Mouse (Mus musculus): Measurements from ENCODE around the gene Dse.
"Not testable (repeated sequence)": the region's sequence is repeated elsewhere in the genome, so short reads cannot be mapped to it uniquely, and the experiment has no call there.

Dse gene

DNA sequence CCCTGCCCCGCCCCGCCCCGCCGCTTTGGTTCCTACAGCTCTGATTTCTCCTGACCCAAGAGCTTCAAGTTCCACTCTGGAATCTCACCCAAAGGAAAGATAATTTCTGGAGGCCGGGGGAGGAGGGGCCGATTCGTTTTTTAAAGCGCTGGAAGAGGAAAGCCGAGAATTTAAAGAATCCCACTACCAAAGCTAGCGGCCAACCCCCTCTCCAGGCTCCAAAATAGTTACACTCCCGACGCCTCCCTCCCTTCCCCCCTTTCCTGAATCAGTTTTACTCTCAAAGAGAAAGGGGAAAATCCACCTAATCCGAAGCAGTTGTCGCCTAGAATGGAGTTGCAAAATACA lies at the start of gene Dse:
Gene Dse (minus strand): TSS at position 213 of the 348 bp plus-strand sequence.
- peak; percentile 32 for DNase-seq (ENCODE audit: low read depth, low spot score)

DNA sequence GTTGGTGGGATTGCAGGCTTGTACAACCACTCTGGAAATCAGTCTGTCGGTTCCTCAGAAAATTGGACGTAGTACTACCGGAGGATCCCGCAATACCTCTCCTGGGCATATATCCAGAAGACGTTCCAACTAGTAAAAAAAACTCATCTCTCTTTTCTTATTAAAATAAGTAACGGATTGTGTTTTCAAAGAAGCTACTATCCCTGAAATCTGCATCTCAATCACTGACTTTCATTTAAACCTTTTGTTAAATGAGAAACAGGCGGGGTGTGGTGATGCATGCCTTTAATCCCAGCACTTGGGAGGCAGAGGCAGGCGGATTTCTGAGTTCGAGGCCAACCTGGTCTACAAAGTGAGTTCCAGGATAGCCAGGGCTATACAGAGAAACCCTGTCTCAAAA lies 45.3 kb upstream of the Dse start:
- DNase-seq (ENCODE audit: low read depth, low spot score) = not testable (repeated sequence)

DNA sequence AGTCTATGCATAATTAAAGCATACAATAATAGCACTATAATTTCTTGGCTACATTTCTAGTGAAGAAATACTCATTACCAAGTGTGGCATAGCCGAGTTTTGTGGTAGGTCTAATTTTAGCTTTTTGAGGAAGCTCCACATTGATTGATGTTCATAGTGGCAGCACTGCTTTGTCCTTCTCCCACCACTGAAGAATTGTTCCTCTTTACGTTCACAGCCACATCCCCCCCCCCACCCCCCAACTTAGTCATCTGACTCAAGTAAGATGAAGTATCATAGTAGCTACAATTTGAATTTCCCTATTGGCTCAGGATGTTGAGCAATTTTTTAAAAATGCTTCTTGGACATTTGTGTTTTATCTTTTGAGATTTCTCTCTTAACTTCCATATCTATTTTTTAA lies 42.1 kb upstream of the Dse start:
- DNase-seq (ENCODE audit: low read depth, low spot score) = no peak

DNA sequence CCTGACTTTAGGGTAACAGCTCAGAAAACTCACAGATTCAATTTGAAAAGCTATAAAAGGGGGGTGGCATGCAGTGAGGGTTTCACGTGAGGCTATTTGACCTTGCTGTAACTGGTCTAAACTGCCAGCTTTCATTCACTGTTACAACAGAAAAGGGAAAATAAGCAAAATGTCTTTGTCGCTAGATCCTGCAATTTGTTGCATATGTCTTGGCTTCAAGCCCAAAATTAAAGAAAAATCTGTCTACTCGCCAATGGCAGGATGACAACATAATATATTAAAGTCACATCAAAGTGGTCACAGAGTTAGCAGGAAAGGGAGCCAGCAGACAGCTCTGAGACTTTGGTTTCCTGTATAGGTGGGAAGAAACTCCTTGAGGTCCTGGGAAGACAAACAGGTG lies 40.2 kb upstream of the Dse start:
- no peak for DNase-seq (ENCODE audit: low read depth, low spot score)

DNA sequence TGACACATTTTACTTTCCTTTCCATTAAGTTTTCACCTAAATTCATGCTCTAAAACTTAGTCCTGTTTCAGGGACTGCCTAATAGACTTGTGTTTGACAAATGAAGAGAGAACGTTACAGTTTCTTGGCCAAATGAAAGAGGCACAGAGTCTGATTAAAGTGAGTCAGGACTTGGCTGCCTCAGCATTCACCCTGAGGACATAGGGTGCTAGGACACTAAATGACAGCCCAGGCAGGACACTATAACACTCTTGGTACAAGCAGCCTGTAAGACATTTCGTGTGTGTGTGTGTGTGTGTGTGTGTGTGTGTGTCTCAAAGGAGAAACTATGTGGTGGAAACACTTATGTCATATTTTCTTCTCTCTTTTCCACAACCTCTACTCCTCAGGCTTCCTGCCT lies 38.6 kb upstream of the Dse start:
- no peak for DNase-seq (ENCODE audit: low read depth, low spot score)

DNA sequence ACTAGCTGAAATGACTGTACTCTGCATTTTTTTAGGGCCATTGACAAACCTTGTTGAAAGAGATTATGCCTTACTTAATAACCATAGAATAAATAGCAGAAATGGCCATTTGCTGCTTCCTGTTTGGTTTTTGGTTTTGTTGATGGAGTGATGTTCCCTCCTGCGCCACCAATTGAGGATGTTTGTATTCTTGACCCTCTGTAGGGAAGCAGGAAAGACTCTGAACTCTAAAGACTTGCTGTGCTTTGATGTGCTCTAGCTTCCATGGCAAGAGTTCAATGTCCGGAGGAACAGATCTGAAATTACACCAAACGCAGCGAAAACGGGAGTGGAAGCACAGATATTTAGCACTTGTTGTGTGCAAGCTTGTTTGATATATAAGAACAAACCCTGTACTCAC lies 37.2 kb upstream of the Dse start:
- DNase-seq (ENCODE audit: low read depth, low spot score) = no peak

DNA sequence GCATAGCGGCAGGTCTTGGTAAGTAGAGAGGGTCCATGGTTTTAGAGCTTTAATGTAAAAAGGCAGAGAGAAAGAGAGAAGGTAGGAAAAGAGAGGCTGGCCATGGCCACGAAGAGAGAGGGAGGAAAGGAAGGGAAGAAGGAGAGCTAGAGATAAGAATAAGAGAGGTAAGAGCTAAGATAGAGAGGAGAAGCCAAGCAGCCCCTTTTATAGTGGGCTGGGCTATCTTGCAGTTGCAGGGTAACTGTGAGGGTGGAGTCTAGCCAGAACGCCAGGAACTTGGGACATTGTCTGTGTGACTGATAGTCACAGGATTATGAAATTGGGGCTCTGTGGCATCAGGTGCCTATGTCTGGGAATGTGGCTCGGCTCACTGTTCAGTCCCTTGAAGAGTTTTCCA lies 31.0 kb upstream of the Dse start:
- no peak for DNase-seq (ENCODE audit: low read depth, low spot score)

DNA sequence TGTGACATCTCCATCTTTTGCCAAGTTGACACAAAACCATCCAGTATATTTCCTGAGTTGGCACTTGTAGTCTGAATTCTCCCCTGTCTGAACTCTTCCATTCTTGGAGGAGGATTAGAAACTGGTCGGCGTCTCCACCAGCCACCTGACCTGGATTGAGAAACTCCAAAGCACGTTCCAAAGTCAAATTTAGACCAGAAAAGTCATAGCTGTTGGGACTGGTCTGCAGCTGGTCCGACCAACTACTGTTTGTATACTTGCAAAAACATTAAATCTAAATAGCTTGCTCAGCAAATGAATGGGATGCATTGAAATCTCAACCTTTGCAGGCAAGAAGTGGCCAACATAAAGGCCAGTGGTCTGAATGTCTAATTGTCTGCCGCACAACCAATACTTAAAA lies 29.1 kb upstream of the Dse start:
- DNase-seq (ENCODE audit: low read depth, low spot score) = no peak

DNA sequence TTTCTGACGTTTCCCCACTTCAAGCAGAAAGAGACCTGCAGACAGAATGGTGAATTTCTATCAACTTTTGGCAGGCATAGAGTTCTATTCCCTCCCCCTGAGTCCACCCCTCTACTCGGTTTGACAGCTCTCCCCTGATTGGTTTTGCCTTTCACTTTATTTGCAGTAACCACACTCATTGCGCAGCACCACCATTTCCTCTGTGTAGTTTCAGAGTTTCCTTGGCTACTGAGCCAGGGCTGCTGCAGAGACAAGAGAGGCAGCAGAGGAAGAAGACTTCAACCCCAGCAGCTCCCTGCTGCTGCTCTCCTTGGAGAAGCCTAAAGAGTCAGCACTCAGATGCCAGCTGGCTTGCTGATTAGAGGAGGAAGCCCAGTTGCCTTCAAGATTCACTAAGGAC lies 27.9 kb upstream of the Dse start:
- peak; percentile 12 for DNase-seq (ENCODE audit: low read depth, low spot score)

DNA sequence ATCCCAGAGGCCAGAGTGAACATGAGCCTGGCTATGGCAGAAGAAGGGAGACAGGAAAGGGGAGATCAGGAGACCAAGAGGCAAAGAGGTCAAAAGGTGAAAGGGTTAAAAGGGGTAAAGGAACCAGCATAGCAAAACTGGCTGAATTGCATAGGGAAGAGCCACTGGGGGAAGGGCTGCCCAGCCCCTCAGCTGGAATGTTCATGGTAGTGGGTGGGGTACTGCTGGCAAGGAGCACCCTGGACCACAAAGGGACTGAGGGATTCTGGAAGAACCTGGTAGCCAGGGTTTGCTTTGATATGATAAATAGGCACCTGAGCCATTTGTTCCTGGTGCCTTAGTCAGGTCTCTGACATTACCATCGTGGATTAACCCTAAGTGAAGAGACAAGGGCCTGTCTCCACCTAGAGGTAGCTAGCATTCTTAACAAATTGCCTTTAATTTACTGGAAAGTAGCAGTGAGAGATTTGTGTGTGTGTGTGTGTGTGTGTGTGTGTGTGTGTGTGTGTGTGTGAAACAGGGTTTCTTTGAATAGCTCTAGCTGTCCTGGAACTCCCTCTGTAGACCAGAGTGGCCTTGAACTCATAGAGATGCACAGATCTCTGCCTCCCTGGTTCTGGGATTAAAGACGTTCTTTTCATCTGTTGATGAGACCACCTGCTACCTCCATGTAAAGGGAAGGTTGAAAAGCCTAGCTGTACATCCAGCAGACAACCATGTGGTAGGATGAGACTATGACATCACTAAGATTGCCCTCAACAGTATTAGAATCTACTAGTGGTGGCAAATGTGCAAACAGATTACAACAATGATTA lies 26.6 kb upstream of the Dse start:
- peak; percentile 26 for DNase-seq (ENCODE audit: low read depth, low spot score)

DNA sequence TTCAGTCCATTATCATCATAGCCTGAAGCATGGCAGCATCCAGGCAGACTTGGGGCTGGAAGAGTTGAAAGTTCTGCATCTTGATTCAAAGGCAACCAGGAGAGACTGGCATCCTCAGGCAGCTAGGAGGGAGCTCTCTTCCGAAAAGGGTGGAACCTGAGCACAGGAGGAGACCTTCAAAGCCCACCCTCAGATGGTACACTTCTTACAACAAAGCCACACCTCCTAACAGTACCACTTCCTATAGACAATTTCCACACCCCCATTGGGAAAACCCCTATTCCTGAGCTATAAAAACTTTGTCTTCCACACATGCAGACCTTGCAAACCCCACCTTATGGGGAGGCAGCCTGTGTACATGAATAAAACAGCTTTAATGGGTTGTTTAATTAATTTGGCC lies 25.9 kb upstream of the Dse start:
- no peak for DNase-seq (ENCODE audit: low read depth, low spot score)

DNA sequence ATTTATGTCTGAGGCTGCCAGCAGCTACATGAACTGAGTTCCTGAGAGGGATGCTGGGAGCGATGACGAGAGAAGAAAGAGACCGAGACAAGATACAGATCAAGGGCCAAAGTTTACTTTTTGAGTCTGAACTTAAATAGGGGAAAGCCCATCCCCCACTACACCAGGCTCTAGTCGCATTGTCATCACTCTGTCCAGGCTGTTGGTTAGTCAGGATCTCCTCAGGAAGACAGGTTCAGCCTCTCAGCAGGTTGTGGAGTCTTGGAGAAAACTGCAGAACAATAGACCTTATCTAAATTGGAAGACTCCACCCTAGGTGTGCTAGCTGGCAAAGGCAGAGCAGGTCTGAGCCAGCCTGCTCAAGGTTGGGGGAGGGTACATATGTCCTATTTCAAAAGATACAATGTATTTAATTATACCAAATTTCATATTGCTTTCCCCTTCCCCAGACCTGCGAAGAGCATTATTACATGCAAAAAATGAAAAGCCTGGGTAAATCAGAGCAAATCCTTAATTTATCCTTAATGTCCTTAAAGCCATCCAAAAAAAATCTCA lies 22.7 kb upstream of the Dse start:
- DNase-seq (ENCODE audit: low read depth, low spot score) = no peak

DNA sequence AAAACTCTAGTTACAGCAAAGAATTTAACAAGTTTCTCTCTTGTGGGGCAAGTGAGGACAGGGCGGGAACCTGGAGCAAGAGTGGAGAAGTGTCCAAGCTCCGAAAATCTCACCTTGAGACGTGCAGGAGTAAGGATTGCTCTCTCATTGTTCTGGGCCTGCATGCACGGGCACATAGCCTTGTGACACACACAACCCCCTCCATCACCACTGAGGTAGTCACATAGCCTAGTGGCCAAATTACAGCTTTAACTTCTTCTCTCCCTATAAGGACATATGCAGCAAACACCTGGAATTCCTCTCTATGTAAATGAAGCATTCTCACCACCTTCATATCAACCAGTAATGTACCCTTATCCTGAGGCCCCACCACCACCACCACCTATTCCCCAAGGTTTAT lies 22.0 kb upstream of the Dse start:
- DNase-seq (ENCODE audit: low read depth, low spot score) = no peak

DNA sequence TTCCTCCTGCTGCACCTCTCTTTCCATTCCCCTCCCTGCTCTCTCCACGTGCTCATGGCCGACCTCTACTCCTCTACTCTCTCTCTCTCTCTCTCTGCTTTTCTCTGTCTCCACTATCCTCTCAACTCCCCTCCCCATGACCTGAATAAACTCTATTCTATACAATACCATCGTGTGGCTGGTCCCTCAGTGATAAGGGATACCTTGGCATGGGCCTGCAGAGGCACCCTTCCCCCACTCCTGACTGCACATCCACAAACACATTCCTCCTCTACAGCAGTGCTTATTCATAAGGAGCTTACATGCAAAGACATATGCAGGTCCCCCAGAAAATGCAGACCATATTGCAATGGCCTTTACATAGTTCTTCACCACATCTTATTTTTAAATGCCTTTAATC lies 16.1 kb upstream of the Dse start:
- DNase-seq (ENCODE audit: low read depth, low spot score) = no peak

DNA sequence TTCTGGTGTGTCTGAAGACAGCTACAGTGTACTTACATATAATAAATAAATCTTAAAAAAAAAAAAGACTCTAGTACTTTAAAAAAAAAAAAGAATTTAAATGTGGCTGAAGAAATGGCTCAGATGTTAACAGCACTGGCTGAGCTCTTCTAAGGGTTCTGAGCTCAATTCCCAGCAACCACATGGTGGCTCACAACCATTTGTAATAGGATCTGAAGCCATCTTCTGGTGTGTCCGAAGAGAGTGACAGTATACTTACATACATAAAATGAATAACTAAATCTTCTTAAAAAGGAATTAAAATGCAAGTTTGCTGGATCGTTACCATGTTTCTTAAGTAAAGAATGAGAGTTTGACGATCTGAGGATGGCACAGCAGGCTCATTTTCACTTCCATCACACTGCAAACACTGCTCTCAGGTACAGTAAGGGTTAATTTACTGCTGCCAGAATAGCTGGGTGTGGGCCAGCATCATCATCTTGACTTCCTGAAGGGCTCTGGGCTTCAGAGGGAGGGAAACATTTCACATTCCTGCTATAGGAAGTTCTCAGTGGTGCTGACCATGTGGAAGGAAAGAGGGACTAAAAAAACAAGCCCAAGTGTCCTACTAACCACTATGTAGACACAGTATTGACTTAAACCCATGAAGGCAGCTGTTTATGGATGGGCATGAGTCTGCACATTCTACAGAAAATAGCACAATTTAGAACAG lies 14.6 kb upstream of the Dse start:
- DNase-seq (ENCODE audit: low read depth, low spot score) = no peak

DNA sequence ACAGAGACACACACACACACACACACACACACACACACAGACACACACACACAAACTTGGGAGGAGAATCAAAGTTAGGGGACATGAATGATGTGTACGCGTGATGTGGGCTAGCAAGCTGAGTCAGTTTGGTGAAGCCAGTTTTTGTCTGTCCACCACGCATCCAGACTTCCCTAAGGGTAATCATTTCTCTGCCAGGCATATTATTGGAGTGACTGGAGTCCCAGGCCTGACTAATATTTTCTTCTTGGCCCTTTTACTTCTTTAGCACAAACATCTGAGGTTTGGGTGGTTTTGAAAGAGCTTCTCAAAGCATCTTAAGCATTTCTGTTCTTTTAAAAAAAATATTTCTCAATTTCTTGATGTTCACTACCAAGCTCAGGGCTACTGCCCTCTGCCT lies 10.7 kb upstream of the Dse start:
- DNase-seq (ENCODE audit: low read depth, low spot score) = no peak

DNA sequence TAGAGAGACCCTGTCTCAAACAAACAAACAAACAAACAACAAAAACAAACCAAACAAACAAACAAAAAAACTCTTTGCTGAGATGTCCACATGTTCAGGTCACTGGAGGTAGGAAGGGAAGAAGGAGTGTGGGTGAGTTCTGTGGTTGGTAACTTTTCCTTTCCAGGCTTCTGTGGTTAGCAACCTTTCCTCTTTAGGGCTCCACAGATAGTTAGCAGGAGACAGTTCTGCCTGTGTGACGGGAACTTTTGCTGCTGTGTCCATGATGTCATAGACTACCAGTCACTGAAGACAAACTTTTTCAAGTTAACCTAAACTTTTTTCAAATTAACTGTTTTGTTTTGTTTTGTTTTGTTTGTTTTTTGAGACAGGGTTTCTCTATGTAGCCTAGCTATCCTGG lies 8.2 kb upstream of the Dse start:
- no peak for DNase-seq (ENCODE audit: low read depth, low spot score)

DNA sequence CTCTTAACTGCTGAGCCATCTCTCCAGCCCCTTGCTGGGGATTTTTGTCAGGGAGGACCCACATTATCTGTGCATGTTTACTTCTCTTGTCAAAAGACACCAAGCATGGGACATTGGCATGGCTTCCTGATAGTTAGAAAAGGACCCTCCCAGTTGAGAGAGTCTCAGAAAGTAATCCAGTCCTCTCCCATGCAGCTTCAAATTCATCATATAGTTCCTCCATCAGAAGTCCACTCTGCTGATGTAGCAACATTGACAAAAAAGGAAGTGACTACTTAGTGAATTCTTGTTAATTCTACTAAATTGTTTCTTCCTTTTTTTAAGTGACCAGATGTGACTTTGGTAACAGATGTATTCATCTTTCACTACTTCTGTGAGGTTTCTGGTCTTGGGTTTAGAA lies 2.4 kb upstream of the Dse start:
- DNase-seq (ENCODE audit: low read depth, low spot score) = no peak

DNA sequence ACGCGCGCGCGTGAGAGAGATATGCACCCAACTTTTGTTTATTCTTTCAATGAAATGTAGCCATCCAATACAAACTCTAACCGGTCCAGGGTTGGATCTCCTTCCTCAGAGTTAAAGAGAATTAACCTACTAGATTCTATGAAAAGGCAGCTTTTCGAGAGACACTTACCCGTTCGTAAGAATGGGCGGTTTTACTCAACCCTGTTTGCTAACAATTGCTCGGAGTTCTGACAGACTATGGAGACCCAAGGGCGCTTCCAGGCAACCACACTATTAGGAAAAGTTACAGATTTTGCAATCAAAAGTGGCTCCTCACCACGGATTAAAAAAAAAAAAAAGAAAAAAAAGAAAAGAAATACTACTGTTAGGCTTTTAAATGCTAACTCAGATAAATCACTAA lies 516 bp upstream of the Dse start:
- DNase-seq (ENCODE audit: low read depth, low spot score) = no peak

DNA sequence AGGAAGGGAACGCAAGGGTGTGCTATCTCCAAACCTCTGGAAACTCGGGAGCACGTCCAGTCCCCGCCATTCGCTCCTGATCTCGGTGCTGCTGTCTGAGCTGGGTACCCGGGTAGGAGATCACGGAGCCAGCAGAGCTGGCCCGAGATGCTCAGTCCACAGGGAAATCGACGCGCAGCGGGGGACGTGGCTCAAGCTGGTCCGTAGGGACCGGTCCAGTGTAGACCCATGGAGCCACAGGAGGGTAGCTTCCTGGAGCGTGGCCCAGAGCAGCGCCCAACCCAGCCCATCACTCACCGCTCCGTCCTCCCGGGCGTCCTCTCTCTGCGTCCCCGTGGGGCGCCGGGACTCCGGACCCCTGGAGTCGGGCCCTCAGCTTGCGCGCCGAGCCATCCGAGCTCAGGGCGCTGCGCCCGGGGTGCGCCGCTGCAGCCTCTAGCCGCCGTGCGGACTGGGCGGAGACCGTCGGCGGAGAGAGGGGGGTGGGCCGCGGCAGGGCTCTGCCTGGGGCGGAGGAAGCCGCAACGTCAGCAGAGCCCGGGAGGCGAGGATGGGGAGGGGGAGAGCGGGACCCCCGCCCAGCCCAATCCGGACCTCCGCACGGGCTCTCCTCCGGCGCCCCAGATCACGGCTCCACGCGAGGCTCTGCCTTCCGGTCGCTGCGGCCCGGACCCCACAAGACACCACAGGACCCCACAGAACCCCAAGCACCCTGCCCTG lies 572 bp downstream of the Dse start:
- DNase-seq (ENCODE audit: low read depth, low spot score) = peak; percentile 73

DNA sequence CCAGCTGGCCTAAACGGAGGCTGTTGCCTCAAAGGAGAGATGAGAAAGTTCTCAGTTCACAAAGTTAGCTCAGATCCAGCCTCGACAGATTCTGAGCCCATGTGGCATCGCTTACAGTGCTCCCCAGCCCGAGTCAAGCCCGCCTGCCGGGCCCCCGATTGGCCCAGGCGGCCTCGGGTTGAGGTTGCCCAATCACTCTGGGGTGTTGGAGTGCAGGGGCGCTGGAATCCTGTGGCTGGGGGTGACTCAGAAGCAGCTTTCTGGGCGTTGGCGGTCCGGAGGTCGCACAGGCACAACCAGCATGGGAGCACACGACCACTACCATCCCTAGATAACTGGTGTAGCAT lies 1.1 kb downstream of the Dse start:
- DNase-seq (ENCODE audit: low read depth, low spot score) = no peak

DNA sequence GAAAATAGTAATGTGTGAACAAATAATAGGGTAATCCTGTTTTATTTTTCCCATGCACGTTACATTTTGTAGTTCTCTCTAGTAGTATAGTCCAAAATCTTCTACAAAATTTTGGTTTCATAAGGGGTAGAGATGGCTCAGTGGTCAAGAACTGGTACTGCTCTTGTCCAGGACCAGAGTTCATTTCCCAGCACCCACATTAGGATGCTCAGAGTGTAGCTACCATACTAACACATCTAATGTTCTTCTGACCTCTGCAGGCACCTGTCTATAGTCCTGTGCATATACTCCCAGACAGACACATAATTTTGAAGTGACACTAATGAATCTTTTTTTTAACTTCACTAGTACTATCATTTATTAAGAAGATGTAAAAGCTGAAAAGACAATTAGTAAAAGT lies 1.7 kb downstream of the Dse start:
- DNase-seq (ENCODE audit: low read depth, low spot score) = no peak

DNA sequence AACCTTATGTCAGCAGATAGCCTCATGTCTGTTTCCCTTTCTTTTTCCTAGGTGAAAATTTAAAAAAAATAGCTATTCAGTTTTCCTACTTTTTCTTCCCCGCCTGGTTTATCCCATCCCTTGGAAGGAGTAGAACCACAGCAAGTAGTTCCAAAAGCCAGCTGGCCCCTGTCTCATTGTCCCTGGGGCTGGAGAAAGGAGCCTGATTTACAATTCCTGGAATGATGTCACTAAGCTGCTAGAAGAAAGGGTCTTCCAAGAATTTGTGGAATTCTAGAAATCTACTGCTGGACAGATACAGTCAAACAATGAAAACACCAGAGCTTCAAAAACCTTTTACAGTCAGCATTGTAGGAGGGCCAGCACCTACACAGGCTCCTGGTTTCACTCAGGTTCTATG lies 6.8 kb downstream of the Dse start:
- no peak for DNase-seq (ENCODE audit: low read depth, low spot score)
